Mouse (Mus musculus) urinary bladder, postnatal 10 days (tissue): ENCODE data around the gene Aspdh.

Experiments
- DNase-seq: peaks from one replicate; pipeline ENCODE4 v3.0.0; 2022; ENCODE audit warnings: low spot score

Gene Aspdh

DNA sequence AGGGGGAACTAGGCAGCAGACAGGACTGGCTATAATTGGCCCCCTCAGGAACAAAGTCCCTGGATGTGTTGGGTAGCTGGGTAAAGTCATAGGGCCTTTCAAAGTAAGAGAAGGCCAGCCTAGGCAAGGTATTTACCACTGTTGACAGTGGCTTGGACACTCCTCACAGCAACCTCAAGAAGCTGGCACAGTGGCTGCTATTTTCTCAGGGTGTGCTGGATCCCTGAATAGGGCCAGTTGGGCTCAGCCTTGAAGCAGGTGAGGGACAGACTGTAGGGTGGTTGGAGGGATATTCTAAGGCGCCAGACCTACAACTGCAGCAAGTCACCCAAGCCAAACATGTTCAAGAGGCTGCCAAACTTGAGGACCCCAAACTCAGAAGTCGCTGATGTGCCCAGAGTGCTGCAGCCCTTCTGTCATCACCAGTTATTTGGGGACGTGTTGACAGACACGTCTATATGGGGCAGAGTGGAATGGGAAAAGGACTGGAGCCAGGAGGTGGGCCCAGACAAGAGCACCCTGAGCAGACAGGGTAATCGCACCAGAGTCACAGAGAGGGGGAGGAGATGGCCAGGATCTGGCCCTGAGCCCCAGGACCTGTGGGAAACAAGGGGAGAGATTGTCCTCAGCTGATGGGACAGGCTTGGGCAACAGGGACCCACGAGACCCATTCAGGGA, 6.8 kb downstream of the Aspdh start:
- DNase-seq: no peak

DNA sequence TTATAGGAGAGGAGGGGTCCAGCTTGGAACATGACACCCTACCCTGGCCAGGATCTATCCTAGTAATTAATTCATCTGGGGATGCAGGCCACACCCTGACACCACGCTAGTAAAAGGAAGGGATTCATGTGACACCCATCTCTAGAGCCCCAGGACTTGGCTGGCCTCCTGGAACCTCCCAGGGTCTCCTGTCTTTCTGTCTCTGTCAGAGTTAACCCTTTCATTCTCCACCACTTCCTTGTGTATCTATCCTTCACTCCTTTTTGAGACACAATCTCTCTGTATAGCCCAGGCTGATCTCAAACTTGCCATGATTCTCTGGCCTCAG, 7.3 kb downstream of the Aspdh start:
- no peak for DNase-seq

DNA sequence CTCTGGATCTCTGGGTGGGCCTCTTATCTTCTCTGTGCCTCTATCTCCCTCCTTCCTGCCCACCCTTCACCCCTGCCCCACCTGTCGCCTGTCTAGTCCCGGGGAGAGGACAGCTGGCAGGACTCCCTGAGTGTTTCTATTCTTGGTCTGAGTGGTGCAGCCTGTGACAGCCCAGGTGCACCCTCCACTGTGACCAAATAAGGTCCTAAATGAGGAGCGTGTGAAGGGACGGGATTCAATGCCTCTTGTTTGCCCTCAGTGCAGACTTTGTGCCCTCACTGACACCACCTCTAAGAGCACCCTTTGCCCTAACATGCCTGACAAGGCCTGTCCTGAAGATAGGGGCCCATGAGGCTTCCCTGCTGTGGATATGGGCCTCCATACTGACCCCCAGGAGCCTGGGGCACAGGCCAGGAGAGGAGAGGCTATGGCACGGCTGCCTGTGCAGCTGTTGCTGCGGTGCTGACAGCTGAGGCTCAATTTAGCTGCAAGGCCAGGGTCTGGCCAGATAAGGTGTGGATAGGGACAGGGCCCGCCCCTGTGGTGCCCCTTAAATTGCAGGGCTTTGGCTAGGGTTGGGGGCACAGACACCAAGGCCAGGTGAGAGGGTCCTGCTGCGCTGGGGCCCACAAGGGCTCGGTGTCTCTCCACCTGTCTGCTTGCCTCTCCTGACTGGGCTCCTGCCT, 7.9 kb downstream of the Aspdh start:
- no peak for DNase-seq

DNA sequence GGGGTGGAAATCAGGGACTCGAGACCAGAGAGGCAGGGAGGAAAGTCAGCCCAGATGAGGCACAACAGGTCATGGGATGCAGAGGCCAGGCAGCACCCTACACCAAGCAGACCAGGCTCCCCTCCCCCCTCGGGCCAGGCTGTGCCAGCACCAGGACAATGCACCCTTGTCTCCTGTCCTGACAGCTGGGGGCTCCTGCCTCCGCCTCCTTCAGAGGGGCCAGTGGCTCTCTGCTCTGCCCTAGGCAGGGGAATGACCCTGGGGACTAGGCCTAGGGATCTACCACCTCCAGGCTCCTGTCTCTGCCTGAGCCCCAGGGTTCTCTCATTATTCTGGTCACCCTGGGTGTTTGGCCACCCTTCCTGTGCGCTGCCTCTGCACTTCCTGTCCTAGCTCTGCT, 9.2 kb downstream of the Aspdh start:
- no peak for DNase-seq

DNA sequence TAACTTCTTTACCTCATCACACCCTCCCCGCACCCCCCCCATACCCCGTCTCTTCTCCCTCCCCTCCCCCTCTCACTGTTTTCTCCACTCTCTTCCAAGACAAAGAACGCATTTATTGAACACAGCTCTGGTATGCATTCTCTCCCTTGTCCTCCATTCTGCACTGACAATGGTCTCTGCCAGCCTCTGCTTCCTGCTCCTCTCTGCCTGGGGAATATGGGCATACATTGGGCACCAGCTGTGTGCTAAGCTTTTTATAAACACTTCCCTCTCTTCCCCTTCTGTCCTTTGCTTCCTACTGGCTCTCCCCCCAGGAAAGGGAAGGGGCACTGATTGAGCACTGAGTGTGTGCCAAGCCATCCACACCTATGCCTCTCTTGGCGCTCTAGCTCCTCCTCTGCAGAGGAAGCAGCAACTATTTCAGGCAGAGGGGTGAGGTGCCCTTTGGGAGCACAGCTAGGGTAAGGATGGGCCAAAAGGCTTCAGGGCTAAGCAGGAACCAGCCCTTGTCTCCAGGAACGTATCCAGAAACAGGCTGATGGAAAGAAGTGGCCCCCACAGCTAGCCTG, 9.9 kb downstream of the Aspdh start:
- no peak for DNase-seq

DNA sequence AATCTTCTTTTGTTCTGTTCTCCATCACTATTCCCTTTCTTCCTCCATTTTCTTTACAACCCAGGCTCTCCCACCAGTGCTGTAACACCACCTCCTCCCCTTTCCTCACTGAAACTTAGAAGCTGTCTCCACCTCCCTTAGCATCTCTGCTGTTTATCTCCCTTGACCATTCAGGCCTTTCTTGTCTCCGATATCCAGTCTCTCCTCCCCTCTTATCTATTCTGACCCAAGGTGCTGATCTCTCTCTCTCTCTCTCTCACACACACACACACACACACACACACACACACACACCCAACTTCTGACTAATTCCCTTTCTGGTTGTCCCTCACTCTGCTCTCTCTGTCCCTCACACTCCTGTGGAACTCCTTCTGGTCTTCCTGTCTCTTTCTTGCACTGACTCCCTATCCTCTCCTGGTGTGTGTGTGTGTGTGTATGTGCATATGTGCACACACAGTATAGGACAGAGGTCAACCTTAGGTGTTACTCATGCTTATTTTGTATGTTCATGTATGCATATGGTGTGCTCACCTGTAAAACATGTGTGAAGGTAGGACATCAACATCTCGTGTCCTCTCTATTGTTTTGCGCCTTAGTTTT, 17.7 kb downstream of the Aspdh start:
- DNase-seq: no peak

DNA sequence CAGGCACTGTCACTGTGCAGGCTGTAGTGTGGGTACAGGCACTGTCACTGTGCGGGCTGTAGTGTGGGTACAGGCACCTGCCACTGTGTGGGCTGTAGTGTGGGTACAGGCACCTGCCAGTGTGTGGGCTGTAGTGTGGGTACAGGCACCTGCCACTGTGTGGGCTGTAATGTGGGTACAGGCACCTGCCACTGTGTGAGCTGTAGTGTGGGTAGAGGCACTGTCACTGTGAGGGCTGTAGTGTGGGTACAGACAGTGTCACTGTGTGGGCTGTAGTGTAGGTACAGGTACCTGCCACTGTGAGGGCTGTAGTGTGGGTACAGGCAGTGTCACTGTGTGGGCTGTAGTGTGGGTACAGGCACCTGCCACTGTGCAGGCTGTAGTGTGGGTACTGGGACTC, 18.9 kb downstream of the Aspdh start:
- no peak for DNase-seq

DNA sequence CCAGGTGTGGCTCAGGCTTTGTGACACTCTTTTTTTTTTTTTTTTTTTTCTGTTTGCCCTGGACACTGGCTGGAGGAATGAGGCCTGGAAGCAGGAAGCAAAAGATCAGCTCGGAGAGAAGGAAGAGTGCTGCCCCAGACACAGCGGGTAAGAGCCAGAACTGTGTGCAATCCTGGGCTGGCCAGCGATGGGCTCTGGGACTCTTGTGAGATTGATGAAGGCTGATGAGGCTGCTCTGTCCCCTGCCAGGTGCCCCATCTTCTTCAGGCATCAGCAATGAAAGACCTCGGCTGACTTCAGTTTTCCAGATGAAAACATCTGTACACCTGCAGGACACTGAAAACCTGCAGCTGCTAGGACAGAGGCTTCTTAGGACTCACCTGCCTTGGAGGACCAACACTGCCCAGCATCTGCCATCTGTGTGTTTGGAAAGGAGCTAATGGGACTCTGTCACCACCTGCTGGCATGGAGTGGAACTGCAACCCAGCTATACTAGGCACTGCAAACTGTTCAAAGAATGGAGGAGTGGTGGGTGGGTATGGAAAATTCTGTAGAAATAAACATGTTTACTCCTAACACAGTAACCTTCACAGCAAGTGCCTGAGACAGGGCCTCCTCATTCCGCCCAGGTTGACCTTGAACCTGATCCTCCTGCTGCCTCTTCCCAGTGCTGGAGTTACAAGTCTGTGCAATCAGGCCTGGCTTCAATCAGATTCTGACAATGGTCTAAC, 19.8 kb downstream of the Aspdh start:
- peak; percentile 23 for DNase-seq

DNA sequence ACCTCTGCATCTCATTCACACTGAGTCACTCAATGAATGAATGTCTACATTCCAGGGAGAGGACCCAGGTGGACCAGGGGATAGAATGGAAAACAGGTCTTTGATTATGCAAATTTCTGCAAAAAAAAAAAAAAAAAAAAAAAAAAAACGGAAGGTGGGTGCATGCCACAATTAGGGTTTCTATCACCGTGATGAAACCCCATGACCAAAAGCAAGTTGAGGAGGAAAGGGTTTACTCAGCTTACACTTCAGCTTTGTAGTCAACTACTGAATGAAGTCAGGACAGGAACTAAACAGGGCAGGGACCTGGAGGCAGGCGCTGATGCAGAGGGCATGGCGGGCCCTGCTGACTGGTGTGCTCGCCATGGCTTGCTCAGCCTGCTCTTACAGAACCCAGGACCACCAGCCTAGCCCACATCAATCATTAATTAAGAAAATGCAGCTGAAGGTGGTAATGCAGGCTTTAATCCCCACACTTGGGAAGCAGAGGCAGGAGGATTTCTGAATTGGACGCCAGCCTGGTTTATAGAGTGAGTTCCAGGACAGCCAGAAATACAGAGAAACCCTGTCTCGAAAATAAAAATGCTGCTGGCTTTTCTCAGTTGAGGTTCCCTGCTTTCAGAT, 20.5 kb downstream of the Aspdh start:
- no peak for DNase-seq

DNA sequence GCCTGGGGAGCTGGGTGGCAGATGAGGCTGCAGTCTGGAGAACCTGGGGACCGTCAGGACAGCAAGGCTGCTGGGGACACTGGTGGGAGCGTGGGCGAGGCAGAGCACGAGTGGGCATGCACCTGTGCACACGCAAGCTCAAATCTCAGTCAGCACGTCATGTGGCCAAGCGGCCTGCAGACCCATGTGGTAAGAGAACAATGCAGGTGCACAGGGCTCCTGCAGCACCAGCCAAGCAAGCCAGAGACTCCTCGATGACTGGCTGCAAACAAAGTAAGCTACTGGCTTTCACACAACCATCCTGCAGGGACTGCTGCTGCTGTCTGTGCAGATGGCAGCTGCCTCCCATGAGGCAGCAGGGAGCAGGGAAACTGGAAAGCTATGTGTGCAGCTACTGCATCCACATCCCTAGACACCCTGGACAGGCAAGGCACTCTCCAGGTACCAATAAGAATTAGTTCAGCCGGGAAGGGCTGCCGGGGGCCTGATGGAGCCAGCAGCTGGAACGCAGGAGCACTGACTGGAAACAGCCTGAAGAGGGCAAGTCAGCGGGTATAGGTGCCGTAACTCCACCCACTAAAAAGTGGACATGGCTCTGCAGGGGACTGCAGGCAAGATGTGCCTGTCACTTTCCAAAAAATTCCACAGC, 21.9 kb downstream of the Aspdh start:
- DNase-seq: no peak

DNA sequence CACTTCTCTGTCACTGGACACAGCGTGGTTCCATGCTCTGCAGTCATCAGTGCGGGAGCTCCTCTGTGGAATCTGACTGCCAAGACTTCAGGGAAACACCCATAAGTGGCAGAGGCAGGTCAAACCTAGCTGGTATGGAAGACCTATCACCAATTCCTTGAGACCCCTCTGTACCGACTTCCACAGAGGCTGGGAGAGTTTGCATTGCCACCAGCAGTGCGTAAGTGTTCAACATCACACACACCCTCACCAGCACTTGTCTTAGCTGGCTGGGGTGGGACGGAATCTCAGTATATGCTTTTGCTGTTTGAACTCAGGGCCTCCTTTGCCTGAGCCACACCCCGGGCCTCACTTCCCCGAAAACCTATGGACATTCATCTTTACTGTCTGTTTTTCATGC, 22.7 kb downstream of the Aspdh start:
- no peak for DNase-seq

DNA sequence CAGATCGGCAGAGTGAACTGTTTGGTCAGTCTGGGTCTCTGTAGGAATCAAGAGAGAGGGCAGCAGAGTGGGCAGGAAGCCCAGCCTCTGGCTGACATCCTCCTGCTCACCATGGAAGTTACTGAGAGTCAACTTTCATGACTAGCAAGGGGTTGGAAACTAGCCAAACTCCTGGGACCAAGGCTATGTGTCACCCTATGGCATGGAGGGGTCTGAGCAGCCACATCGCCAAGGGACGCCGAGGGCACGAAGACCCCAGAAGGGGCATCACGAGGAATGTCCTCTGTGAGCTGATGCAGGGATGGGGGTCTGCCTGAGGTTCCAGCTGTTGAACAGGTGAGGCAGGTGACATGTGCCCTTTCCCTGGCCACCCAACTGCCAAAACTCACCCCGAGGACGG, 23.4 kb downstream of the Aspdh start:
- DNase-seq: peak; percentile 8

DNA sequence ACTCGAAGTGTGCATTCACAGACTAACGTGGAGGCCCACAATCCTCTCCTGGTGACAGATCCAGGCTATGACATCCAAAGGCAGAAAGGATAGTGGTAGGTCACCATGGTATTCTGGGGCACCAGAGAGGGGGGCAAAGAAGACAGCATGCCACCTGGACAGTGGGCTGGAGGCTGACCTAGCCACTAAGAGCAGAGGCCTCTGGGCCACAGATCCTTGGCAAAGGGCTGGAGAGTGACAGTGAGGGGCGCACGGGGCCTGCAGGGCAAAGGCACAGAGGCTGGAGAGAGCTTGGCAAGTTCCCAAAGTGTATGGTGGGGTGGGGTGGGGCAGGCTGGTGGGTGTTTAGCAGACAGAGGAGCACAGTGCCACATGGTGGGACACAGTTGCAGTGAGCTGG, 25.1 kb downstream of the Aspdh start:
- no peak for DNase-seq

DNA sequence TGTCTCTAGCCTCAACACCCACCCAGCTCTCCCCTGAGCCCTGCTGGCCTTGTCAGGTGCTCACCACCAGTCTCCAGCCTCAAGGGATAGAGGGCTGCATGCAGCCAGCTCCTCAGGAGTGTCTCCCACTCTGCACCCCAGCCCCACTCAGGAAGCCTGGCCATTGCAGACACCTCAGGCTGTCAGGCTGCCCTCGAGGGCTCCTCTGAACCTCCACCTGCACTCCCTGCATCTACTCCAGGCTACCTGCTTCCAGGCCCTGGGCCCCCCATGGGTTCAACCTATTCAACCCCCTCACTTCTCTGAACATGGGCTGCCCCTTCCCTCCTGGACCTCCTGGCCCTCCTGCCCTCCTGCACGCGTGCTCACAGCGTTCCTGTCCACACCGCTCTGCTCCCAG, 26.2 kb downstream of the Aspdh start:
- DNase-seq: peak; percentile 8

DNA sequence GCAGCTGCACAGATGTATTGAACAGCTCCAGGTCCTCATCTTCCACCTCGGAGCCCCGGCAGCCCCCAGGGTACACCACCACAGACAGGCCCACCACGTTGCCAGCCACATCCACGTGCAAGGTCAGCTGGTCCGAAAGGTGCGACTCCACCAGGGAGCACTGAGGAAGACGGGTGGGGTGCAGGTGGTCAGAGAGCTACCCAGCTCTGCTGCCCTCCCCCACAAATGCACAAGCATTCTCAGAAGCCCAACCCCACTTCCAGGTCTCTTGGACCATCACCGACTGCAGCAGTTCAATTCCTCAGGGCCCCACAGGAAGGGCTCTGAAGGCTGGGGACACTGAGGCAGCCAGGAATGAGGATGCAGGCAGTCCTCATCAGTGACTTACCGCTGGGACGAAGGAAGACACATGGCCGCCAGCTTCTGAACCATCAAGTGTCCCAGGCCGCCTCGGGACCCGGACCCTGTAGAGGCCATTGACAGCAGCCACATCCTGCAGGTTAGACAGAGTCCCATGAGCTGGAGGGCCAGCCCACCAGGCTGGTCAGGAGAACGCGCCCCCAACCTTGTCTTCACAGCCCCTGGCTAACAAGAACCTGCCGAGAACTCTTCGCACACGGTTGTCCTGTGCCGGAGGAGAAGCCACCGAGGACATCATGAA, 27.1 kb downstream of the Aspdh start:
- DNase-seq: peak; percentile 9

DNA sequence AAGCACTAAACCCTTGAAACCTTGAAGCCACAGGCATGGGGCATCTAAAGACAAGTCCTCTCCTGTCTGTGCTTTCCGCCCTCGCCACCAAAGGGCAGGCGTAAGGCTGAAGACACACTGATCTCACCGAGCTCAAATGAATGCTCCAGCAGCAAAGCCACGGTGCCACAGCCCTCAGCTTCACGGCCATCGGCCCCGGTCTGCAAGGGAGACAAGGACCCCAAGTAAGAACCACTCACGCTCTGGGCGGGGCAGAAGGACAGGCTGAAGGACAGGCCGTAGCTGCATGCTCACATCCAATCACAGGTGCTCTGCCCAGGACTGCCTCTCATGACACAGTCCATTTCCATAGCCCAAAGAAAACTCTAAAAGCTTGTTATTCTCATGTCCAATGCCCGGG, 29.5 kb downstream of the Aspdh start:
- peak; percentile 9 for DNase-seq

DNA sequence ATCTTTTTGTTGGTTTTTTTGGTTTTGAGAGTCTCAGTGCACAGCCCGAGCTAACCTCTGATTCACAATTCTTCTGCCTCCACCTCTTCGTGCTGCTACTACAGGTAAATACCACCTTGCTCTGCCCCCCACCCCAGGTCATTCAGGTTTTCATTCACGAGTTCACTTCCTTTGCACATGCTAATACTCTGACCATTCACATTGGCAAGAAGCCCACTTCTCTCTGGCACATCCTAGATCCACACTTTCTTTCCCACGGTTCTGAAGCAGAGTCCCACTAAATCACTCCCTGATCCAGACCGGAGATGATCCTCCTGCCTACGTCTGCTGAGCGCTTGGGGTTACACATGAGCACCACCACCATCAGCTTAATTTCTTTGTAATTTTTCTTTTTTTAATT, 29.9 kb downstream of the Aspdh start:
- no peak for DNase-seq

DNA sequence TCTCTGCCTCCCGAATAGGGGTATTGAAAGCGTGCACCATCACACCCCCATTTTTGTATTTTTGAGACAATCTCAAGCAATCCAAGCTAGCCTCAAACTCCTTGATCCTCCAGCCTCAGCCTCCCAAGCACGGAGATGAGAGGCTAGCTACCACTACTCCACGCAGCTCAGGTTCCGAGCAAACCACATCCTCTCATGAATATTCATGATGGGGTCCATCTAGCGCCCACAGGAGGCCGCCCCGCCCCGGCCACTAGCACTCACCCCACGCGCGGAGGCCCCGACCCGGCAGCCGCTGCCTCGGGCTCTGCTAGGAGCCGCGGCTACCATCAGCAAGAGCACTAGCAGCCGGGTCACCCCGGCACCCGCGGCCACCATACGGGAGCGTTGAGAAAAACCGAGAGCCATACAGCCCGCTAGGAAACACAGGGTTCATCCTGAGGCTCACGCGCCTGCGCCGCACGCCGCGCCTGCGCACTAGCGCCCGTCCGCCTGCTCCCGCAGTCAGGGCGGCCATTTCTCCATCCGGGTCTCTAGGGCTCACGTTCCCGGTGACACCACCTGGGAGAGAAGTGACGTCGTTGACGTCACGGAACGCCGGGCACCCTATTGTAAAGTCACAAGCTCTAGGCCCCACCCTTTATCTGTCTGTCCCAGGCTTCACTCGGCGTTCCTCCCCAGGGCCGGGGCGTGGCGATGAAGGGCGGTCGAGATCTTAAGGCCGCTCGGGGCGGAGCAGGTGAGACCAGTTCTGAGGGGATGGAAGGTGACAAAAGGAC, 31.0 kb downstream of the Aspdh start, which contains the start of the genes Emc10 and Fam71e1:
Emc10 (minus strand) TSS at position 538 of the 779 bp plus-strand sequence.
Fam71e1 (plus strand) TSS at position 590 of the 779 bp plus-strand sequence.
- DNase-seq: peak; percentile 86

DNA sequence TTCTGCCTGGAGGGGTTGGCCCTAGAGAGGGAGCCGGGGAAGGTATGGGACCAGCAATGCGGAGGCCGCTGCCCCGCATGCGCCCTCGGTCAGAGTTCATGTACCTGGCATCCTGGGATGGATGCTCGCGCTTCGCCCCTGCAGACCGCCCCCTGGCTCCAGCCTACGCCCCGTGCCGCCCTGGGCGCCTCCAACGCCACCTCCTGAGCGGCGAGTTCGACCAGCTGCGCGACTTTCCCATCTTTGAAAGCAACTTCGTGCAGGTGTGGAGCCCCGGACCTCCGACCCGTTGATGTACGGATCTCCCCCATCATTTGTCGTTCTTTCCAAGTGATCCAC, 31.5 kb downstream of the Aspdh start:
- DNase-seq: no peak

DNA sequence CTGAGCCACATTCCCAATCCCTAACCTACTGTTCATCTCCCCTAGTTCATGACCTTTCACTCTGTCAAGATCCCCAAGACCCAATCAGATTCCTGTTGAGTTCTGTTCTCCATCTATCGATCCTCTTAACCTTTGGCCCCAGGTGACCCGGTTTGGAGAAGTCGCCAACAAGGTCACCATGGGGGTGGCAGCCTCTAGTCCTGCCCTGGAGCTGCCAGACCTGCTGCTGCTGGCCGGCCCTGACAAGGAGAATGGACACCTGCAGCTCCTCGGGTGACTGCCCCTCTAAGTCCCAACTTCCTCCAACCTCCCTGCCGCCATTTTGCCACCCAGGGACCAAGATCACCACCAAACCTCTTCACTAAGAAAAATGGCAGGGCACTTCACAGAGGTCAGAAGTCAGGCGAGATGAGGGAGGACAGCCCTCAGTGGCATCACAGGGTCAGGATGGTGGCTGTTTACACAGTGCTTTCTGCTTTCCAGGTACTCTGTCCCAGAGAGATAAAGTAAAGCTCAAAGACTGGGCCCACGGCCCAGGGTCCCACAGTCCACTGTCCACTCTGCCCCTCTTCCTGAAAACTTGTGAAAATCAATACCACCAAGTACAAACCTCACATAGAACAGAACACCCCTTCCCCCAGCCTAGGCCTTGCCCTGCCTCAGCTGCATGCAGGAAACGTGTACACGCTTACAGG, 32.3 kb downstream of the Aspdh start:
- DNase-seq: no peak
